ENCODE assay signal across 8 mouse cellular contexts in genomic region chr13:38625492-38626228, GRCm38 (mm10). TPM values are rescaled to one million over a fixed set of nuclear protein-coding genes. Genes with fewer than 3 reads are reported as not detected.
A peak's percentile ranks its signal among the peaks of the same experiment; 100 is the strongest.
DNase-seq lines count a peak whose midpoint lies in the region; ATAC-seq and TF ChIP-seq lines count a peak whose summit lies in the region.

No protein-coding gene starts in this region.

- ATAC-seq in intestine, postnatal 0 days, result no peak
- ATAC-seq in activated CD4-positive, CD25-positive, alpha-beta regulatory T cell, adult 4 months, result no peak

- no peak overlapping the region for H3K27ac ChIP-seq in MEL (ENCODE audit: control insufficient read depth, low read depth, low read length)
- no peak overlapping the region for H3K27ac ChIP-seq in intestine, postnatal 0 days (ENCODE audit: low read depth, low read length)

- no peak overlapping the region for H3K9ac ChIP-seq in MEL (ENCODE audit: control insufficient read depth, low read depth, low read length, poor library complexity, severe bottlenecking)
- H3K9ac ChIP-seq in intestine, postnatal 0 days (ENCODE audit: low read depth, low read length), result no peak overlapping the region

- WGBS in intestine, postnatal 0 days, result 27% methylated on average over 5 of the region's 5 CpGs

- no peak overlapping the region for H3K4me3 ChIP-seq in MEL (ENCODE audit: control insufficient read depth in 1 of 2, insufficient read depth in 1 of 2, low read depth in 2 of 2, low read length in 2 of 2)
- no peak overlapping the region for H3K4me3 ChIP-seq in intestine, postnatal 0 days (ENCODE audit: low read depth, low read length)

- peak; percentile 15 to 70 (median 48); a peak in 4 of 6 replicates for TF ChIP-seq CTCF in MEL (IDR thresholded peaks at IDR 0.05 in 2 of 3, conservative IDR thresholded peaks at IDR 0.05 in 1 of 3; ENCODE audit: control insufficient read depth in 1 of 3, insufficient read depth in 1 of 3, low read depth in 2 of 3, low read length in 3 of 3, poor library complexity in 1 of 3, severe bottlenecking in 1 of 3)
- peak; percentile 56 for TF ChIP-seq CTCF in intestine, postnatal 0 days (IDR thresholded peaks at IDR 0.05; ENCODE audit: low read depth)

- peaks cover 5 to 10% of the 10 kb centered on the region in 2 experiments; a peak in 2 of 4 replicates for H3K4me1 ChIP-seq in MEL (ENCODE audit: control insufficient read depth in 1 of 2, insufficient read depth in 2 of 2, low read length in 2 of 2)
- H3K4me1 ChIP-seq in intestine, postnatal 0 days (replicated peaks; ENCODE audit: control insufficient read depth, insufficient read depth, low read length), result no peaks in the 10 kb centered on the region

- peaks cover 3 to 4% of the 10 kb centered on the region in 2 experiments; a peak in 3 of 4 replicates for H3K36me3 ChIP-seq in MEL (ENCODE audit: control insufficient read depth in 1 of 2, insufficient read depth in 2 of 2, low read length in 2 of 2)
- peaks cover 13% of the 10 kb centered on the region; the same call in 1 of the 2 replicates for H3K36me3 ChIP-seq in intestine, postnatal 0 days (ENCODE audit: control insufficient read depth, insufficient read depth)

- no peaks in the 10 kb centered on the region for H3K27me3 ChIP-seq in MEL (ENCODE audit: control insufficient read depth in 1 of 2, insufficient read depth in 2 of 2, low read length in 2 of 2)
- H3K27me3 ChIP-seq in intestine, postnatal 0 days (replicated peaks; ENCODE audit: control insufficient read depth, insufficient read depth, low read length), result no peaks in the 10 kb centered on the region

- no peak for TF ChIP-seq EP300 in MEL (IDR thresholded peaks at IDR 0.05; ENCODE audit: low read depth in 1 of 2, low read length in 2 of 2)

- peak; percentile 23 to 43 for DNase-seq in layer of hippocampus, postnatal 10 days (ENCODE audit: low spot score in 2 of 2)
- DNase-seq in layer of hippocampus, adult 9-10 months (ENCODE audit: low spot score), result no peak
- DNase-seq in MEL (ENCODE audit: low read depth, low spot score), result peak; percentile 67
- peak; percentile 54 for DNase-seq in brain, adult 2 months (ENCODE audit: low read depth, low spot score)
- DNase-seq in lung, postnatal 4 days, result peak; percentile 58
- no peak for DNase-seq in B cell, adult 2 months

- no peaks in the 10 kb centered on the region for H3K79me2 ChIP-seq in MEL (ENCODE audit: control insufficient read depth, insufficient read depth, low read length, poor library complexity)

- no peaks in the 10 kb centered on the region for H3K9me3 ChIP-seq in MEL (replicated peaks; ENCODE audit: insufficient read depth, low read length)
- no peaks in the 10 kb centered on the region for H3K9me3 ChIP-seq in intestine, postnatal 0 days (ENCODE audit: control insufficient read depth)

- TF ChIP-seq RAD21 in MEL (IDR thresholded peaks at IDR 0.05; ENCODE audit: low read depth, low read length), result peak; percentile 58

- TF ChIP-seq POLR2A in MEL (IDR thresholded peaks at IDR 0.05; ENCODE audit: control insufficient read depth in 1 of 2, insufficient read depth in 1 of 2, low read depth in 1 of 2, low read length in 2 of 2, poor library complexity in 1 of 2), result no peak

- no peak overlapping the region for H3K4me2 ChIP-seq in intestine, postnatal 0 days (replicated peaks; ENCODE audit: low read depth)

TF ChIP-seq in MEL, 35 proteins besides CTCF, POLR2A, EP300 and RAD21:
- TF ChIP-seq E2F4 (IDR thresholded peaks at IDR 0.05; ENCODE audit: borderline replicate concordance, low read depth, low read length) (no peak), ZNF384 (IDR thresholded peaks at IDR 0.05; ENCODE audit: low read depth, low read length) (peak; percentile 69), ZC3H11A (IDR thresholded peaks at IDR 0.05; ENCODE audit: low read depth, low read length) (peak; percentile 31), SMC3 (IDR thresholded peaks at IDR 0.05; ENCODE audit: low read depth, low read length) (peak; percentile 57), MXI1 (IDR thresholded peaks at IDR 0.05; ENCODE audit: low read depth, low read length) (no peak), ZMIZ1 (IDR thresholded peaks at IDR 0.05; ENCODE audit: low read depth, low read length) (no peak), SIN3A (IDR thresholded peaks at IDR 0.05; ENCODE audit: low read length) (0 out of 2 replicates have a peak, but pooled peaks have one; percentile 23), MAX (IDR thresholded peaks at IDR 0.05; ENCODE audit: low read length) (no peak), CHD2 (IDR thresholded peaks at IDR 0.05; ENCODE audit: low read length) (no peak)

RNA-seq across cellular contexts. Expression of gene Bloc1s5, which starts 9.2 kb away (rescaled TPM):
- total RNA-seq in layer of hippocampus, postnatal 10 days (2021), result 10 to 100 TPM; 11.1 to 12.3 TPM
- total RNA-seq in MEL (2012; rRNA removed), result 9.9 and 12.3 TPM in 2 replicates
- 10 to 100 TPM in 1 of 2 experiments, not detected in 1; 16.2 TPM for polyA plus RNA-seq in MEL (2012; ENCODE audit: insufficient read depth in 1 of 2, insufficient read length in 2 of 2, low read depth in 1 of 2, low replicate concordance in 2 of 2, missing spikeins in 1 of 2)
- polyA plus RNA-seq in intestine, postnatal 0 days (2015; fragmentation: Nextera tagmentation; extraction: Ambion mirVana), result 10.6 and 11.4 TPM in 2 replicates
- polyA plus RNA-seq in activated CD4-positive, CD25-positive, alpha-beta regulatory T cell, adult 4 months (2017; shearing (Covaris generic)), result 1 to 10 TPM; 4.6 to 6.3 TPM

RNA-seq across cellular contexts. Expression of gene Eef1e1, which starts 33.2 kb away (rescaled TPM):
- total RNA-seq in layer of hippocampus, postnatal 10 days (2021), result 10 to 100 TPM; 43.7 to 47.2 TPM
- total RNA-seq in MEL (2012; rRNA removed), result 187 and 218 TPM in 2 replicates
- polyA plus RNA-seq in MEL (2012; ENCODE audit: insufficient read depth in 1 of 2, insufficient read length in 2 of 2, low read depth in 1 of 2, low replicate concordance in 2 of 2, missing spikeins in 1 of 2), result 100 to 1,000 TPM in 1 of 2 experiments, not detected in 1; 194 TPM
- polyA plus RNA-seq in intestine, postnatal 0 days (2015; fragmentation: Nextera tagmentation; extraction: Ambion mirVana), result 34.9 and 37.1 TPM in 2 replicates
- 10 to 100 TPM; 42.5 to 43.7 TPM for polyA plus RNA-seq in activated CD4-positive, CD25-positive, alpha-beta regulatory T cell, adult 4 months (2017; shearing (Covaris generic))

Comparison
In these comparisons a context has a peak if more than half of its experiments do, and no peak if none do; other contexts are left out.
1. DNase-seq: peak in layer of hippocampus, postnatal 10 days (2 of 2), MEL (single experiment), brain, adult 2 months (single experiment) and lung, postnatal 4 days (2 of 2); none in layer of hippocampus, adult 9-10 months (single experiment) and B cell, adult 2 months (0 of 2).